Mouse (Mus musculus) cortical plate, adult 2 months (tissue): ENCODE data around the gene Slc7a3.

ENCODE experiments used
- CTCF ChIP-seq: fragments of 200-500 bp; IDR thresholded peaks from 2 replicates; pipeline ENCODE4 v1.5.1; 2011; ENCODE audit warnings: mild to moderate bottlenecking, control low read depth, low read length; ENCODE audit not compliant: insufficient read depth; ENCODE audit errors: extremely low read depth
- POLR2A ChIP-seq: fragments of 200-500 bp; IDR thresholded peaks from 2 replicates; pipeline ENCODE4 v1.6.1; 2011; ENCODE audit warnings: mild to moderate bottlenecking, low read length, control low read depth; ENCODE audit not compliant: insufficient read depth; ENCODE audit errors: extremely low read depth

- TF ChIP-seq CTCF (no peak), POLR2A (no peak)
Measured at GRCm38 (mm10) chrX:101126474-101126955, 40.7 kb upstream of the Slc7a3 start.
